Mouse (Mus musculus): ENCODE data around the gene Ly6g6e. TPM values are rescaled to one million over a fixed set of nuclear protein-coding genes. Genes with fewer than 3 reads are reported as not detected.

Ly6g6e gene
- polyA plus RNA-seq, 1 experiment from 2014 or later, result 1.00 TPM

GRCm38 (mm10) chr17:35044904-35045806, 31.5 kb upstream of the Ly6g6e start:
- peaks cover 55% of the 10 kb centered on the region for H3K4me1 ChIP-seq
- peak overlapping the region; percentile 74 for H3K4me3 ChIP-seq

GRCm38 (mm10) chr17:35045807-35046680, 30.7 kb upstream of the Ly6g6e start:
- H3K36me3 ChIP-seq (replicated peaks), result no peaks in the 10 kb centered on the region
- H3K27ac ChIP-seq (replicated peaks), result peak overlapping the region; percentile 96
- H3K4me3 ChIP-seq, result peak overlapping the region; percentile 74
- WGBS, result 6% methylated on average over 48 of the region's 48 CpGs
- peaks cover 7% of the 10 kb centered on the region; the same call in 1 of the 2 replicates for H3K27me3 ChIP-seq (replicated peaks; ENCODE audit: low read depth, poor library complexity, severe bottlenecking)
- H3K9me3 ChIP-seq, result no peaks in the 10 kb centered on the region
- peaks cover 61% of the 10 kb centered on the region for H3K4me1 ChIP-seq
- no peak for DNase-seq (ENCODE audit: low spot score)

More at GRCm38 (mm10) chr17:35044904-35045806, 31.5 kb upstream of the Ly6g6e start:
- peak overlapping the region; percentile 96 for H3K27ac ChIP-seq (replicated peaks)
- 88% methylated on average over 7 of the region's 7 CpGs for WGBS
- H3K27me3 ChIP-seq (replicated peaks; ENCODE audit: low read depth, poor library complexity, severe bottlenecking), result peaks cover 7% of the 10 kb centered on the region; the same call in 1 of the 2 replicates
- no peaks in the 10 kb centered on the region for H3K9me3 ChIP-seq
- no peaks in the 10 kb centered on the region for H3K36me3 ChIP-seq (replicated peaks)
- no peak for DNase-seq (ENCODE audit: low spot score)

GRCm38 (mm10) chr17:35046681-35047455, 29.8 kb upstream of the Ly6g6e start, which contains the start of gene Msh5:
Gene Msh5 (minus strand): TSS chr17:35046745.
- Histone ChIP-seq H3K9me3 (no peaks in the 10 kb centered on the region), H3K4me3 (peak within 1 kb of the TSS; percentile 74), H3K27me3 (replicated peaks; ENCODE audit: low read depth, poor library complexity, severe bottlenecking) (peaks cover 7% of the 10 kb centered on the region; the same call in 1 of the 2 replicates), H3K4me1 (peaks cover 70% of the 10 kb centered on the region), H3K36me3 (replicated peaks) (0 out of 2 replicates have a peak, but pooled peaks cover 1% of the 10 kb centered on the region), H3K27ac (replicated peaks) (peak within 1 kb of the TSS; percentile 96)
- DNase-seq (ENCODE audit: low spot score), result peak; percentile 100
- WGBS, result 3% methylated on average over 33 of the region's 33 CpGs

- WGBS, result 59% methylated on average over 1 of the region's 1 CpGs
- DNase-seq (ENCODE audit: low spot score), result no peak
- H3K36me3 ChIP-seq (replicated peaks), result peaks cover 9% of the 10 kb centered on the region
- peak overlapping the region; percentile 22; the same call in 1 of the 2 replicates for H3K4me3 ChIP-seq
- no peaks in the 10 kb centered on the region for H3K9me3 ChIP-seq
- peak overlapping the region; percentile 96 for H3K27ac ChIP-seq (replicated peaks)
- H3K27me3 ChIP-seq (replicated peaks; ENCODE audit: low read depth, poor library complexity, severe bottlenecking), result peaks cover 7% of the 10 kb centered on the region; the same call in 1 of the 2 replicates
- peaks cover 78% of the 10 kb centered on the region for H3K4me1 ChIP-seq
These were observed 29.0 kb upstream of the Ly6g6e start for GRCm38 (mm10) chr17:35047688-35048087.

GRCm38 (mm10) chr17:35048149-35048931, 28.4 kb upstream of the Ly6g6e start:
- Histone ChIP-seq H3K27ac (replicated peaks) (peak overlapping the region; percentile 96), H3K36me3 (replicated peaks) (peaks cover 16% of the 10 kb centered on the region), H3K4me1 (peaks cover 81% of the 10 kb centered on the region), H3K9me3 (no peaks in the 10 kb centered on the region), H3K4me3 (peak overlapping the region; percentile 22; the same call in 1 of the 2 replicates), H3K27me3 (replicated peaks; ENCODE audit: low read depth, poor library complexity, severe bottlenecking) (peaks cover 7% of the 10 kb centered on the region; the same call in 1 of the 2 replicates)
- DNase-seq (ENCODE audit: low spot score), result no peak
- 37% methylated on average over 11 of the region's 11 CpGs for WGBS

- Histone ChIP-seq H3K4me3 (peak overlapping the region; percentile 83), H3K9me3 (no peaks in the 10 kb centered on the region), H3K36me3 (replicated peaks) (peaks cover 22% of the 10 kb centered on the region), H3K27me3 (replicated peaks; ENCODE audit: low read depth, poor library complexity, severe bottlenecking) (peaks cover 7% of the 10 kb centered on the region; the same call in 1 of the 2 replicates), H3K27ac (replicated peaks) (peak overlapping the region; percentile 97), H3K4me1 (peaks cover 81% of the 10 kb centered on the region)
- WGBS, result 78% methylated on average over 5 of the region's 5 CpGs
- DNase-seq (ENCODE audit: low spot score), result no peak
These were observed 27.7 kb upstream of the Ly6g6e start for GRCm38 (mm10) chr17:35048932-35049440.

GRCm38 (mm10) chr17:35049561-35050016, 27.1 kb upstream of the Ly6g6e start, which contains the start of gene Clic1:
Gene Clic1 (plus strand): TSS chr17:35049966.
- WGBS, result 2% methylated on average over 11 of the region's 11 CpGs
- Histone ChIP-seq H3K4me3 (peak within 1 kb of the TSS; percentile 83), H3K36me3 (replicated peaks) (peaks cover 28% of the 10 kb centered on the region), H3K27ac (replicated peaks) (peak within 1 kb of the TSS; percentile 97), H3K27me3 (replicated peaks; ENCODE audit: low read depth, poor library complexity, severe bottlenecking) (peaks cover 7% of the 10 kb centered on the region; the same call in 1 of the 2 replicates), H3K4me1 (peaks cover 79% of the 10 kb centered on the region), H3K9me3 (no peaks in the 10 kb centered on the region)
- peak; percentile 88 for DNase-seq (ENCODE audit: low spot score)

GRCm38 (mm10) chr17:35050126-35050750, 26.5 kb upstream of the Ly6g6e start:
- DNase-seq (ENCODE audit: low spot score), result peak; percentile 83
- peak overlapping the region; percentile 97 for H3K27ac ChIP-seq (replicated peaks)

GRCm38 (mm10) chr17:35051156-35052086, 25.3 kb upstream of the Ly6g6e start:
- Histone ChIP-seq H3K9me3 (no peaks in the 10 kb centered on the region), H3K4me1 (peaks cover 64% of the 10 kb centered on the region), H3K27me3 (replicated peaks; ENCODE audit: low read depth, poor library complexity, severe bottlenecking) (no peaks in the 10 kb centered on the region), H3K36me3 (replicated peaks) (peaks cover 47% of the 10 kb centered on the region), H3K27ac (replicated peaks) (peak overlapping the region; percentile 97), H3K4me3 (peak overlapping the region; percentile 83)
- DNase-seq (ENCODE audit: low spot score), result peak; percentile 81
- 1% methylated on average over 21 of the region's 21 CpGs for WGBS

More at GRCm38 (mm10) chr17:35050126-35050750, 26.5 kb upstream of the Ly6g6e start:
- 1% methylated on average over 27 of the region's 27 CpGs for WGBS
- H3K9me3 ChIP-seq, result no peaks in the 10 kb centered on the region
- H3K27me3 ChIP-seq (replicated peaks; ENCODE audit: low read depth, poor library complexity, severe bottlenecking), result 0 out of 2 replicates have a peak, but pooled peaks cover 3% of the 10 kb centered on the region
- peaks cover 35% of the 10 kb centered on the region for H3K36me3 ChIP-seq (replicated peaks)
- H3K4me1 ChIP-seq, result peaks cover 76% of the 10 kb centered on the region
- H3K4me3 ChIP-seq, result peak overlapping the region; percentile 83
